Mouse (Mus musculus): ENCODE measurements around the gene Col24a1. TPM values are rescaled to one million over a fixed set of nuclear protein-coding genes. Genes with fewer than 3 reads are reported as not detected.

Gene Col24a1
- polyA plus RNA-seq, 1 experiment from 2014 or later, result 1.1 TPM

GRCm38 (mm10) chr3:145583043-145583442 lies 290.8 kb downstream of the Col24a1 start:
- H3K9ac ChIP-seq (ENCODE audit: low read length), result no peak overlapping the region
- no peak overlapping the region for H3K4me3 ChIP-seq (ENCODE audit: low read length)
- no peaks in the 10 kb centered on the region for H3K9me3 ChIP-seq (replicated peaks; ENCODE audit: control insufficient read depth, low read length)
- no peaks in the 10 kb centered on the region for H3K4me1 ChIP-seq (ENCODE audit: control insufficient read depth, insufficient read depth, low read length)
- H3K27ac ChIP-seq (ENCODE audit: low read length), result no peak overlapping the region
- H3K27me3 ChIP-seq (ENCODE audit: control insufficient read depth, insufficient read depth, low read length), result no peaks in the 10 kb centered on the region
- WGBS, result 82% methylated on average over 4 of the region's 4 CpGs
- H3K36me3 ChIP-seq (ENCODE audit: control insufficient read depth, insufficient read depth), result peaks cover 37% of the 10 kb centered on the region
- no peak overlapping the region for H3K4me2 ChIP-seq (ENCODE audit: low read depth, low read length)
- ATAC-seq (replicated peaks; ENCODE audit: extremely low read depth, insufficient read depth, low FRiP score), result no peak

- Histone ChIP-seq H3K27me3 (ENCODE audit: control insufficient read depth, insufficient read depth, low read length) (no peaks in the 10 kb centered on the region), H3K4me1 (ENCODE audit: control insufficient read depth, insufficient read depth, low read length) (no peaks in the 10 kb centered on the region), H3K36me3 (ENCODE audit: control insufficient read depth, insufficient read depth) (peaks cover 31% of the 10 kb centered on the region), H3K4me2 (ENCODE audit: low read depth, low read length) (no peak overlapping the region), H3K27ac (ENCODE audit: low read length) (no peak overlapping the region), H3K9ac (ENCODE audit: low read length) (no peak overlapping the region), H3K4me3 (ENCODE audit: low read length) (no peak overlapping the region), H3K9me3 (replicated peaks; ENCODE audit: control insufficient read depth, low read length) (no peaks in the 10 kb centered on the region)
- 48% methylated on average over 3 of the region's 3 CpGs for WGBS
- no peak for ATAC-seq (replicated peaks; ENCODE audit: extremely low read depth, insufficient read depth, low FRiP score)
Observed at GRCm38 (mm10) chr3:145583522-145584200, 291.4 kb downstream of the Col24a1 start.

GRCm38 (mm10) chr3:145590562-145590961 lies 298.3 kb downstream of the Col24a1 start:
- ATAC-seq (replicated peaks; ENCODE audit: extremely low read depth, insufficient read depth, low FRiP score), result no peak
- WGBS, result 86% methylated on average over 4 of the region's 4 CpGs
- H3K9ac ChIP-seq (ENCODE audit: low read length), result no peak overlapping the region
- no peak overlapping the region for H3K27ac ChIP-seq (ENCODE audit: low read length)
- H3K4me2 ChIP-seq (ENCODE audit: low read depth, low read length), result no peak overlapping the region
- H3K36me3 ChIP-seq (ENCODE audit: control insufficient read depth, insufficient read depth), result peaks cover 26% of the 10 kb centered on the region
- H3K9me3 ChIP-seq (replicated peaks; ENCODE audit: control insufficient read depth, low read length), result no peaks in the 10 kb centered on the region
- H3K4me1 ChIP-seq (ENCODE audit: control insufficient read depth, insufficient read depth, low read length), result no peaks in the 10 kb centered on the region
- H3K27me3 ChIP-seq (ENCODE audit: control insufficient read depth, insufficient read depth, low read length), result no peaks in the 10 kb centered on the region
- no peak overlapping the region for H3K4me3 ChIP-seq (ENCODE audit: low read length)

GRCm38 (mm10) chr3:145591841-145592542 lies 299.7 kb downstream of the Col24a1 start:
- Histone ChIP-seq H3K4me1 (ENCODE audit: control insufficient read depth, insufficient read depth, low read length) (no peaks in the 10 kb centered on the region), H3K9me3 (replicated peaks; ENCODE audit: control insufficient read depth, low read length) (no peaks in the 10 kb centered on the region), H3K4me2 (ENCODE audit: low read depth, low read length) (no peak overlapping the region), H3K27ac (ENCODE audit: low read length) (no peak overlapping the region), H3K4me3 (ENCODE audit: low read length) (no peak overlapping the region), H3K27me3 (ENCODE audit: control insufficient read depth, insufficient read depth, low read length) (no peaks in the 10 kb centered on the region), H3K9ac (ENCODE audit: low read length) (no peak overlapping the region), H3K36me3 (ENCODE audit: control insufficient read depth, insufficient read depth) (peaks cover 22% of the 10 kb centered on the region)
- ATAC-seq (replicated peaks; ENCODE audit: extremely low read depth, insufficient read depth, low FRiP score), result no peak
- WGBS, result 86% methylated on average over 6 of the region's 6 CpGs

DNA sequence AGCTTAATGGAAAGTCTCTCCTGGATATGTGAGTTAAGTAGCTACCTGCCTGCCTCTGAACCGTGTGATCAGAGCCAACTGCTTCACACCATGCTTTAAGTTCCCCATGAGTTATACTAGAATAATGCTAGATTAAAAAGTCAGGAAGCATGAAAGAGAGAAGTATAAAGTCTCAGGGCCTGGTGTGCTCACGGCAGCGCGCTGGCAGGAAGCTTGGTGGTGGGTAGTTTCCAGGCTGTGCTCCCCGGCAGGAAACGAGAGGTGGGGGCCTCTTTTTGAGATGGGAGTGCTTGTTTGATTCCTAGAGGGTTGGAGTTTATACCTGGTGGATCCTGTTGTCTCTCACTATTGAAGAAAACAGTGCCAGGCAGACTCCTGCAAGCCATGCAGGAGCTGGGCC lies 303.1 kb downstream of the Col24a1 start:
- Histone ChIP-seq H3K4me1 (ENCODE audit: control insufficient read depth, insufficient read depth, low read length) (no peaks in the 10 kb centered on the region), H3K27me3 (ENCODE audit: control insufficient read depth, insufficient read depth, low read length) (no peaks in the 10 kb centered on the region), H3K4me2 (ENCODE audit: low read depth, low read length) (no peak overlapping the region), H3K36me3 (ENCODE audit: control insufficient read depth, insufficient read depth) (peaks cover 42% of the 10 kb centered on the region), H3K9ac (ENCODE audit: low read length) (no peak overlapping the region), H3K9me3 (replicated peaks; ENCODE audit: control insufficient read depth, low read length) (0 out of 2 replicates have a peak, but pooled peaks cover 2% of the 10 kb centered on the region), H3K4me3 (ENCODE audit: low read length) (no peak overlapping the region), H3K27ac (ENCODE audit: low read length) (no peak overlapping the region)
- 82% methylated on average over 6 of the region's 6 CpGs for WGBS
- no peak for ATAC-seq (replicated peaks; ENCODE audit: extremely low read depth, insufficient read depth, low FRiP score)

- Histone ChIP-seq H3K27me3 (ENCODE audit: control insufficient read depth, insufficient read depth, low read length) (no peaks in the 10 kb centered on the region), H3K36me3 (ENCODE audit: control insufficient read depth, insufficient read depth) (peaks cover 46% of the 10 kb centered on the region), H3K4me2 (ENCODE audit: low read depth, low read length) (no peak overlapping the region), H3K9me3 (replicated peaks; ENCODE audit: control insufficient read depth, low read length) (0 out of 2 replicates have a peak, but pooled peaks cover 2% of the 10 kb centered on the region), H3K27ac (ENCODE audit: low read length) (no peak overlapping the region), H3K9ac (ENCODE audit: low read length) (no peak overlapping the region), H3K4me1 (ENCODE audit: control insufficient read depth, insufficient read depth, low read length) (no peaks in the 10 kb centered on the region), H3K4me3 (ENCODE audit: low read length) (no peak overlapping the region)
- no peak for ATAC-seq (replicated peaks; ENCODE audit: extremely low read depth, insufficient read depth, low FRiP score)
- 92% methylated on average over 7 of the region's 7 CpGs for WGBS
Observed at GRCm38 (mm10) chr3:145599059-145599458, 306.8 kb downstream of the Col24a1 start.

- ATAC-seq (replicated peaks; ENCODE audit: extremely low read depth, insufficient read depth, low FRiP score), result no peak
- Histone ChIP-seq H3K9ac (ENCODE audit: low read length) (no peak overlapping the region), H3K4me3 (ENCODE audit: low read length) (no peak overlapping the region), H3K4me1 (ENCODE audit: control insufficient read depth, insufficient read depth, low read length) (no peaks in the 10 kb centered on the region), H3K36me3 (ENCODE audit: control insufficient read depth, insufficient read depth) (peaks cover 47% of the 10 kb centered on the region), H3K4me2 (ENCODE audit: low read depth, low read length) (no peak overlapping the region), H3K27ac (ENCODE audit: low read length) (no peak overlapping the region), H3K27me3 (ENCODE audit: control insufficient read depth, insufficient read depth, low read length) (no peaks in the 10 kb centered on the region), H3K9me3 (replicated peaks; ENCODE audit: control insufficient read depth, low read length) (0 out of 2 replicates have a peak, but pooled peaks cover 2% of the 10 kb centered on the region)
- 62% methylated on average over 6 of the region's 6 CpGs for WGBS
Observed at GRCm38 (mm10) chr3:145600801-145601200, 308.5 kb downstream of the Col24a1 start.

GRCm38 (mm10) chr3:145601345-145601744 lies 309.1 kb downstream of the Col24a1 start:
- no peak overlapping the region for H3K9ac ChIP-seq (ENCODE audit: low read length)
- no peak overlapping the region for H3K27ac ChIP-seq (ENCODE audit: low read length)
- H3K4me2 ChIP-seq (ENCODE audit: low read depth, low read length), result no peak overlapping the region
- 0 out of 2 replicates have a peak, but pooled peaks cover 2% of the 10 kb centered on the region for H3K9me3 ChIP-seq (replicated peaks; ENCODE audit: control insufficient read depth, low read length)
- ATAC-seq (replicated peaks; ENCODE audit: extremely low read depth, insufficient read depth, low FRiP score), result no peak
- H3K4me3 ChIP-seq (ENCODE audit: low read length), result no peak overlapping the region
- peaks cover 44% of the 10 kb centered on the region for H3K36me3 ChIP-seq (ENCODE audit: control insufficient read depth, insufficient read depth)
- WGBS, result 69% methylated on average over 6 of the region's 6 CpGs
- H3K4me1 ChIP-seq (ENCODE audit: control insufficient read depth, insufficient read depth, low read length), result no peaks in the 10 kb centered on the region
- H3K27me3 ChIP-seq (ENCODE audit: control insufficient read depth, insufficient read depth, low read length), result no peaks in the 10 kb centered on the region
